Mouse (Mus musculus) heart, embryonic 12.5 days (tissue): Measurements from ENCODE around the gene Magel2. TPM values are rescaled to one million over a fixed set of nuclear protein-coding genes. Genes with fewer than 3 reads are reported as not detected.

Experiments
- ATAC-seq: fragments of 200-750 bp; cut with Nextera tagmentation; 2 replicates; pipeline ENCODE4 v1.8.0; 2017; ENCODE audit warnings: moderate TSS enrichment, moderate library complexity; ENCODE audit not compliant: insufficient number of reproducible peaks, low FRiP score
- H3K27ac ChIP-seq: fragments of 300-500 bp; sonication (generic); 2 replicates; pipeline ENCODE4 v1.5.1; 2016; ENCODE audit warnings: mild to moderate bottlenecking, moderate library complexity; ENCODE audit not compliant: poor library complexity, severe bottlenecking
- H3K27me3 ChIP-seq: fragments of 300-500 bp; sonication (generic); replicated peaks from 2 replicates; pipeline ENCODE4 v1.6.1; 2016; ENCODE audit warnings: mild to moderate bottlenecking, moderate library complexity
- H3K36me3 ChIP-seq: fragments of 300-500 bp; sonication (generic); 2 replicates; pipeline ENCODE4 v1.6.1; 2016; ENCODE audit warnings: mild to moderate bottlenecking, moderate library complexity
- H3K4me1 ChIP-seq: fragments of 300-500 bp; sonication (generic); replicated peaks from 2 replicates; pipeline ENCODE4 v1.6.1; 2016; ENCODE audit warnings: mild to moderate bottlenecking
- H3K4me2 ChIP-seq: fragments of 300-500 bp; sonication (generic); 2 replicates; pipeline ENCODE4 v1.6.1; 2016; ENCODE audit warnings: mild to moderate bottlenecking, moderate library complexity
- H3K4me3 ChIP-seq: fragments of 300-500 bp; sonication (generic); 2 replicates; pipeline ENCODE4 v1.5.1; 2016; ENCODE audit warnings: mild to moderate bottlenecking
- H3K9ac ChIP-seq: fragments of 300-500 bp; sonication (generic); 2 replicates; pipeline ENCODE4 v1.6.1; 2016; ENCODE audit warnings: mild to moderate bottlenecking, moderate library complexity
- H3K9me3 ChIP-seq: fragments of 300-500 bp; sonication (generic); replicated peaks from 2 replicates; pipeline ENCODE4 v1.6.1; 2016; ENCODE audit warnings: mild to moderate bottlenecking, moderate library complexity
- WGBS: fragments of 180-500 bp; shearing (Covaris S2); methylation state at CpG from one replicate; pipeline ENCODE4 v1.1.7; 2016; 5-methylcytosine and 5-hydroxymethylcytosine counted together
- polyA plus RNA-seq: library from polyadenylated mRNA; unstranded; fragments of >200 nt; fragmentation: Nextera tagmentation; extraction: Ambion mirVana; gene quantifications from 2 replicates; pipeline ENCODE4 v1.2.1, GENCODE M21; 2016

The Magel2 gene
- polyA plus RNA-seq, result 0.46 and 0.49 TPM in 2 replicates

DNA sequence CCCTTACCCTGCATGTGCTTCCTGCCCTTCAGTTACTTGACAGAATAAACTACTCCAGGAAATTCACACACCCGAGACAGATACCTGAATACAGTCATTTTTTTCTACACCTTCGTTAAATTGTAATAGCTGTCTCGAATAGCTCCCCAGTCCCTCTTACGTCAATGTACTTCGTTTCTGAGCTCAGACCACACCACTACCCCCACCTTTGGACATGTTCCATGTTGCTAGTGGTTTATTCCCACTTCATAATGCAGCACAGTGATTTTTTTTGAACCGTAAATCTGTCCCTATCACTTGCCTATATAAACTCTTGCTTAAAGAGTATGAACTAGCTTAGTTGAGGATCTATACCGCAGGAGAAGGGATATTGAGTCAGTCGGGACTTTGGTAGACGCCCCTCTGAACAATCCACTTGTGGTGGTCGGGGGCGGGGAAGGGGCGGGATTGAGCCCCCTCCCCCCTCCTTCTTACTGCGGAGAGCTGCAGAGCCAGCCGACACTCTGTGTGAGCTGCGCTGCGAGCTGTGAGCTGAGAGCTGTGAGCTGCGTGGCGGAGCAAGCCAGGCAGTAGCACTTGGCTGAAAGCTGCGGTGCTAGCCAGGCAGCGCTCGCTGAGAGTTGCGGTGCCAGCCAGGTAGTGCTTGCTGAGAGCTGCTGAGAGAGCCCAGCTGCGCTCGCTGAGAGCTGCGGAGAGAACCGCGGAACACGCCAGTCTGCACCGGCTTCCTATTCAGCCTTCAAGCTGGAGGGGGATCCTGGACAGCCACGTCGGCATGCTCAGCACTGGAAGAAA is at the start of gene Magel2:
Gene Magel2 (plus strand): TSS at position 501 of the 795 bp plus-strand sequence.
- no peak within 1 kb of the TSS for H3K27ac ChIP-seq
- no peaks in the 10 kb centered on the region for H3K4me1 ChIP-seq
- peak within 1 kb of the TSS; percentile 59 for H3K9ac ChIP-seq
- H3K4me3 ChIP-seq, result peak within 1 kb of the TSS; percentile 47
- no peaks in the 10 kb centered on the region for H3K36me3 ChIP-seq
- peak within 1 kb of the TSS; percentile 74 for H3K4me2 ChIP-seq
- H3K27me3 ChIP-seq, result no peaks in the 10 kb centered on the region
- H3K9me3 ChIP-seq, result peaks cover 23% of the 10 kb centered on the region
- peak; percentile 86; the same call in 1 of the 2 replicates for ATAC-seq
- WGBS, result 23% methylated on average over 31 of the region's 31 CpGs

DNA sequence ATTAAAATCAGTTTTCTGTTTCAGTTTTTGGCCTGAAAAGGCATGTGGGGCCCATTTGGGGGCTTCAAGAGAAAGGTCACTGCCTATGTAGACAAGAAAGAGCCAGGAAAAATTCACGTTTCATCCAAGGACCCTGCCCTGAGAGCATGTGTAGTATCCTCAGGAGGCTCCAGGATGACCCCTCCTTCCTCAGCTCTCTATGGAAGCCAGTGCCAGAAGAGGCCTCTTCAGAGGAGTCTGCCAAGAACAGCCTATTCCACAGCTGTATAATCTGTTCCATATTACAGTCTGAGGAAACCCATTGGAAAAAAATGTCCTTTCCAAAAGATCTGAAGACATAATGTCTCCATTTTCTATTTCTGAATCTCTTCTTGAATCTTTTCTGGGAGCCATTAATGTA is 31.4 kb upstream of the Magel2 start:
- Histone ChIP-seq H3K9me3 (0 out of 2 replicates have a peak, but pooled peaks cover 6% of the 10 kb centered on the region), H3K4me3 (no peak overlapping the region), H3K4me1 (0 out of 2 replicates have a peak, but pooled peaks cover 2% of the 10 kb centered on the region), H3K27me3 (no peaks in the 10 kb centered on the region), H3K27ac (no peak overlapping the region), H3K36me3 (no peaks in the 10 kb centered on the region), H3K4me2 (no peak overlapping the region), H3K9ac (no peak overlapping the region)
- ATAC-seq, result no peak
- WGBS, result 24% methylated on average over 1 of the region's 1 CpGs

DNA sequence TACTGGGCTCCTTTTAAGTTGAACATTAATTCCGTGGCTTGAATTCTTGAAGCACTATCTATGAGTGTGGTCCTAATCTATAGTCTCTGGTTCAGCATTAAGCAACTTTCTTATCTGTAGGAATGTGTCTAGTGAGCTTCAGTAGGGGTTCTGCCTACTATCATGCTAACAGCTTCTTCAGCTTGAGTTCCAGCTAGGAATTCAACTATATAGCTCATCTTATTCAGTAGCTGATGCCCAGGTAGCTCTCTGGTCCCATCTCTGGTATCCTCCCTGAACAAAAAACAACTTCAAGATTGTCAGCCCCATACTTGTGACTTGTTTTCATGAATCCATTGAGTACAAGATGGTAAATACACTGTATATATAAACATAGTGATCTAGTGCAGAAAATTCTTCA is 30.5 kb upstream of the Magel2 start, which contains the start of gene Ndn:
Gene Ndn (plus strand): TSS at position 301 of the 400 bp plus-strand sequence.
- no peak within 1 kb of the TSS for H3K4me2 ChIP-seq
- ATAC-seq, result no peak

DNA sequence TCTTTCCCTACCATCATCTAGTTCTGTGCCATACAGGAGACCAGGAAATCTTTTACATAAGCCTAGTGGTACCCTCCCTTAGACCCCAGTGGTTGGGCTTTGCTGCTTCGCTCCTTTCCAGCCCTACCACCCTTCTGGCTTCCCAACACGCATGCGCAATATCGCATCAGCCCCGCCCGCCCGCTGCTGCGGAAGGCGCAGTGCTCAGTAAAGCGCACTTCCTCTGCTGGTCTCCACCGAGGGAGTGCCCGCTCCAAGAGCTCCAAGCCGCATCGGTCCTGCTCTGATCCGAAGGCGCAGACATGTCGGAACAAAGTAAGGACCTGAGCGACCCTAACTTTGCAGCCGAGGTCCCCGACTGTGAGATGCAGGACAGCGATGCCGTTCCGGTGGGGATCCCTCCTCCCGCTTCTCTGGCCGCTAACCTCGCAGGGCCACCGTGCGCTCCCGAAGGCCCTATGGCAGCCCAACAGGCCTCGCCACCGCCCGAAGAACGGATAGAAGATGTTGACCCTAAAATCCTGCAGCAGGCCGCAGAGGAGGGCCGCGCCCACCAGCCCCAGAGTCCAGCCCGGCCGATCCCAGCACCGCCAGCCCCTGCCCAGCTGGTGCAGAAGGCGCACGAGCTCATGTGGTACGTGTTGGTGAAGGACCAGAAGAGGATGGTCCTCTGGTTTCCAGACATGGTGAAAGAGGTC is 28.6 kb upstream of the Magel2 start:
- Histone ChIP-seq H3K4me1 (0 out of 2 replicates have a peak, but pooled peaks cover 2% of the 10 kb centered on the region), H3K9ac (peak overlapping the region; percentile 65), H3K4me3 (peak overlapping the region; percentile 56), H3K36me3 (no peaks in the 10 kb centered on the region), H3K4me2 (peak overlapping the region; percentile 66), H3K27ac (no peak overlapping the region), H3K9me3 (0 out of 2 replicates have a peak, but pooled peaks cover 6% of the 10 kb centered on the region), H3K27me3 (no peaks in the 10 kb centered on the region)
- peak; percentile 90 for ATAC-seq
- 10% methylated on average over 42 of the region's 42 CpGs for WGBS

More for the DNA sequence above, 30.5 kb upstream of the Magel2 start, which contains the start of gene Ndn:
- H3K27me3 ChIP-seq, result no peaks in the 10 kb centered on the region
- H3K9me3 ChIP-seq, result 0 out of 2 replicates have a peak, but pooled peaks cover 6% of the 10 kb centered on the region
- 0 out of 2 replicates have a peak, but pooled peaks cover 2% of the 10 kb centered on the region for H3K4me1 ChIP-seq
- 26% methylated on average over 1 of the region's 1 CpGs for WGBS
- H3K36me3 ChIP-seq, result no peaks in the 10 kb centered on the region
- no peak within 1 kb of the TSS for H3K4me3 ChIP-seq
- no peak within 1 kb of the TSS for H3K9ac ChIP-seq
- H3K27ac ChIP-seq, result no peak within 1 kb of the TSS

DNA sequence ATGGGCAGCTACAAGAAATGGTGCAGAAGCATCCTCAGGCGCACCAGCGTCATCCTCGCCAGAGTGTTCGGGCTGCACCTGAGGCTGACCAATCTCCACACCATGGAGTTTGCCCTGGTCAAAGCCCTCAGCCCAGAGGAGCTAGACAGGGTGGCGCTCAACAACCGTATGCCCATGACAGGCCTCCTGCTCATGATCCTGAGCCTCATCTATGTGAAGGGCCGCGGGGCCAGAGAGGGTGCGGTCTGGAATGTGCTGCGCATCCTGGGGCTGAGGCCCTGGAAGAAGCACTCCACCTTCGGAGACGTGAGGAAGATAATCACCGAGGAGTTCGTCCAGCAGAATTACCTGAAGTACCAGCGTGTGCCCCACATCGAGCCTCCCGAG is 28.0 kb upstream of the Magel2 start:
- H3K27me3 ChIP-seq, result no peaks in the 10 kb centered on the region
- 0 out of 2 replicates have a peak, but pooled peaks cover 6% of the 10 kb centered on the region for H3K9me3 ChIP-seq
- no peaks in the 10 kb centered on the region for H3K36me3 ChIP-seq
- peak overlapping the region; percentile 66 for H3K4me2 ChIP-seq
- ATAC-seq, result 0 out of 2 replicates have a peak, but pooled peaks have one; percentile 3
- peak overlapping the region; percentile 56 for H3K4me3 ChIP-seq
- H3K4me1 ChIP-seq, result 0 out of 2 replicates have a peak, but pooled peaks cover 2% of the 10 kb centered on the region
- WGBS, result 27% methylated on average over 17 of the region's 17 CpGs
- H3K27ac ChIP-seq, result no peak overlapping the region
- peak overlapping the region; percentile 65; the same call in 1 of the 2 replicates for H3K9ac ChIP-seq

DNA sequence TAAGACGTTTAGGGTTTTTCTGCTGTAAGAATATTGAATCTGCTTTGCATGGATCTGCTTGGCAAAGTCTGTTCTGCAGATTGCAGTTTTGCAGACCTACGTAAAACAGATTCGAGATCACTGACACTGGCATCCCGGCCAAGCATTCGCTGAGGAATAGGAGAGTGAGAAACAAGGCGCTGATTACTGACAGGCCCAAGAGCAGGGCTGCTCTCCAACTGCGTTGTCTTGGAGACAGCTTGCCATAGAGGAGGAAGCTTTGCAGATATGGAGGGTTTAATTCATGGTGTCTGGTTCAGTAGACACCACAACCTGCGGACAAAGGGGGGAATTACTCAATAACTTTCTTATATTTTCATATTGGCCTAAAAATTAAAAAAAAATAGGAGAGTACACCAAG is 25.5 kb upstream of the Magel2 start:
- ATAC-seq, result no peak
- WGBS, result 32% methylated on average over 8 of the region's 8 CpGs
- no peaks in the 10 kb centered on the region for H3K36me3 ChIP-seq
- H3K27me3 ChIP-seq, result no peaks in the 10 kb centered on the region
- no peak overlapping the region for H3K4me3 ChIP-seq
- no peak overlapping the region for H3K4me2 ChIP-seq
- H3K27ac ChIP-seq, result no peak overlapping the region
- 0 out of 2 replicates have a peak, but pooled peaks cover 6% of the 10 kb centered on the region for H3K9me3 ChIP-seq
- no peak overlapping the region for H3K9ac ChIP-seq
- H3K4me1 ChIP-seq, result 0 out of 2 replicates have a peak, but pooled peaks cover 2% of the 10 kb centered on the region

DNA sequence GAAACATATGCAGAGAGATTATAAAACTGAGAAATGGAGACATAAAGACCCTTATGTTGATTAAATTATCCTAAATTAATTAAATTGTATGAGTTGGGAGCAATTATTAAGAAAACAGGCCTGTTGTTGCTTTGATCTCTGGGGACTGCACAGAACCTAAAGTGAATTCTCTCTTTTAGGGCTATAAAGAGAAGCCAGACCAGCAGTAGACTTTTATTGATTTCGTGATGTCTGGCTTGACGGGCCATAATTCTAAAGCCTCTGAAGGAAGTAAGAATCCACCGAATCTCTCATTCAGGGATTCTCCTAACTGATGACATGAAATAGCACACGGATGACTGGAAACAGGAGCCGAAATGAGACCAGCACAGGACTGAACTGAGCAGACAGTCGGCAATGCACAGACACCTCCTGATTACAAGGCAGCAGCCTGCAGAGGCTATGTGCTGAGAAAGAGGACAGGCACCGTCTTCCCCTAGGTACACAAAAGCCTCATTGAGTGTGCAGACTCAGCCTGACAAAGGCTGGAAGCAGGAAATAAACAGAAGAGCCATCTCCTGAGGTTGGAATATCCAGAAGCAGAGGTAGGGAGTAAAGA is 11.7 kb upstream of the Magel2 start:
- Histone ChIP-seq H3K4me2 (no peak overlapping the region), H3K27ac (no peak overlapping the region), H3K36me3 (no peaks in the 10 kb centered on the region), H3K4me1 (no peaks in the 10 kb centered on the region), H3K9me3 (no peaks in the 10 kb centered on the region; the same call in 1 of the 2 replicates), H3K9ac (no peak overlapping the region), H3K4me3 (no peak overlapping the region), H3K27me3 (no peaks in the 10 kb centered on the region)
- ATAC-seq, result no peak
- 61% methylated on average over 7 of the region's 7 CpGs for WGBS

DNA sequence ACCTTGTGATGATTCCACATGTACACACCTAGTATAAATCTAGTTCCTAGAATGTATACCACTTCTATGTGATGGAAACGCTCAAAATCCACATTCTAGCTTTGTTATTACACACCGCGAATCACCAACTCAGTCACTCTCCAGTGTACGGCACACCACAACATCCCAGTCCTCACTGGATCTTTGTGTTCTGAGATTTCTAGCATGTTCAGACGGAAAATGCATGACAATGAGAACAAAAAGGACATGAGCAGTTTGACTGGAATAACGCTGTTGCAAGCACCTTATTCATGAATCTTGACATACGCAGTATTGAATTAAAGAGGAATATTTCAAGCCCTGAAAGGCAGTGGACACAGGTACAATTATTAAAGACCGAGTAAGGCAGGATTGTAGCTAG is 10.1 kb upstream of the Magel2 start:
- H3K4me3 ChIP-seq, result no peak overlapping the region
- ATAC-seq, result no peak

DNA sequence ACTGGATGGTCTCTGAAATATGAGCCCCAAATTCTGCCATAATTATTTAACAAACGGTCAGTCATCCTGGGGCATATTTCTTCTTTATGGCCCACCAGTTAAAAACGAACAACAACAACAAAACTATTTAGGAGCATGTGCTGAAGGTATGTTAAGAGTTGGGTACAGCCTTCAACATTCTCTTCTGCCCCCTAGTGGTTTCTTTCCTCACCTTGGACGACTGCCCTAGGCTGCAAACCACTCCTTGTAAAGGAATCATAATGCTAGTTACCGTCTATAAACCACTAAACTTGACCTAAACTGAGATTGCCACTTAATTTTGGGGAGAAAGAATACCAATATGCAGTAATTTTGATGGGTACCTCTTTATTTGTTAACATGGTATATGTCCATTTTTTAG is 1.2 kb upstream of the Magel2 start:
- no peak for ATAC-seq
- WGBS, result 24% methylated on average over 4 of the region's 4 CpGs
- peaks cover 23% of the 10 kb centered on the region for H3K9me3 ChIP-seq
- no peak overlapping the region for H3K4me3 ChIP-seq
- H3K27me3 ChIP-seq, result no peaks in the 10 kb centered on the region
- no peak overlapping the region for H3K27ac ChIP-seq
- H3K36me3 ChIP-seq, result no peaks in the 10 kb centered on the region
- no peaks in the 10 kb centered on the region for H3K4me1 ChIP-seq
- no peak overlapping the region for H3K4me2 ChIP-seq
- no peak overlapping the region for H3K9ac ChIP-seq

More for the DNA sequence above, 10.1 kb upstream of the Magel2 start:
- no peaks in the 10 kb centered on the region for H3K4me1 ChIP-seq
- no peaks in the 10 kb centered on the region for H3K27me3 ChIP-seq
- no peak overlapping the region for H3K27ac ChIP-seq
- H3K9ac ChIP-seq, result no peak overlapping the region
- H3K36me3 ChIP-seq, result no peaks in the 10 kb centered on the region
- no peak overlapping the region for H3K4me2 ChIP-seq
- no peaks in the 10 kb centered on the region; the same call in 1 of the 2 replicates for H3K9me3 ChIP-seq
- WGBS, result 74% methylated on average over 8 of the region's 8 CpGs

DNA sequence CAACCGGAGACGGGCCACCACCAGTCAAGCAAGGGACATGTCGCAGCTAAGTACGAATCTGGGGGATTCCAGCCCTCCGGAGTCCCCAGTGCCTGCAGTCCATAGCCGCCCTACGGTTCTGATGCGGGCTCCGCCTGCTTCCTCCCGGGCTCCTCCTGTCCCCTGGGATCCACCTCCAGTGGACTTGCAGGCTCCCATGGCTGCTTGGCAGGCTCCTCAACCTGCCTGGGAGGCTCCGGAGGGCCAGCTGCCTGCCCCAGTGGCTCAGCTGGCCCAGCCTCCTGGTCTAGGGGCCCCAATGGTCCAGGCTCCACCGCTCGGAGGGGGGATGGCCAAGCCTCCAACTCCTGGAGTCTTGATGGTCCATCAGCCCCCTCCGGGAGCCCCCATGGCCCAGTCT is 503 bp downstream of the Magel2 start:
- H3K4me1 ChIP-seq, result no peaks in the 10 kb centered on the region
- H3K4me3 ChIP-seq, result peak overlapping the region; percentile 47
- 27% methylated on average over 14 of the region's 14 CpGs for WGBS
- H3K36me3 ChIP-seq, result no peaks in the 10 kb centered on the region
- H3K9ac ChIP-seq, result peak overlapping the region; percentile 59
- H3K27me3 ChIP-seq, result no peaks in the 10 kb centered on the region
- ATAC-seq, result no peak; the same call in 1 of the 2 replicates
- H3K4me2 ChIP-seq, result peak overlapping the region; percentile 74
- no peak overlapping the region for H3K27ac ChIP-seq
- peaks cover 23% of the 10 kb centered on the region for H3K9me3 ChIP-seq
